Mouse (Mus musculus) bone marrow, adult 2 months (tissue): Measurements from ENCODE around the gene Lgr5. TPM values are rescaled to one million over a fixed set of nuclear protein-coding genes. Genes with fewer than 3 reads are reported as not detected.

ENCODE experiments used
- H3K27ac ChIP-seq: fragments of 200-500 bp; 2 replicates; pipeline ENCODE4 v1.5.1; 2012; ENCODE audit warnings: low read depth, mild to moderate bottlenecking, control low read depth, inconsistent platforms, low read length; ENCODE audit not compliant: control insufficient read depth, poor library complexity, insufficient read depth
- H3K4me1 ChIP-seq: fragments of 200-500 bp; 2 replicates; pipeline ENCODE4 v1.6.1; 2011; ENCODE audit warnings: low read length; ENCODE audit not compliant: control insufficient read depth, insufficient read depth
- H3K4me3 ChIP-seq: fragments of 200-500 bp; replicated peaks from 2 replicates; pipeline ENCODE3; 2011; ENCODE audit warnings: mild to moderate bottlenecking, low read depth, low read length, control low read depth; ENCODE audit not compliant: control insufficient read depth
- CTCF ChIP-seq: fragments of 200-500 bp; IDR thresholded peaks from 2 replicates; pipeline ENCODE4 v1.5.1; 2011; ENCODE audit warnings: low read length, control low read depth; ENCODE audit not compliant: control insufficient read depth, insufficient read depth
- POLR2A ChIP-seq: fragments of 200-500 bp; IDR thresholded peaks from 2 replicates; pipeline ENCODE4 v1.6.1; 2011; ENCODE audit warnings: low read depth, mild to moderate bottlenecking, control low read depth, low read length, borderline replicate concordance; ENCODE audit not compliant: control insufficient read depth
- WGBS: fragments of 180-500 bp; shearing (Covaris S2); methylation state at CpG from one replicate; pipeline ENCODE4 v1.1.7; 2018; 5-methylcytosine and 5-hydroxymethylcytosine counted together
- polyA plus RNA-seq: library from polyadenylated mRNA; stranded (reverse); fragments of >200 nt; gene quantifications from 2 replicates; pipeline ENCODE4 v1.2.4, GENCODE M21; 2011; ENCODE audit warnings: low replicate concordance; ENCODE audit not compliant: missing spikeins, insufficient read depth, insufficient read length

Lgr5 gene
- polyA plus RNA-seq, 1 experiment, result 1.4 TPM

GRCm38 (mm10) chr10:115473213-115473961 lies 114.2 kb downstream of the Lgr5 start:
- no peak overlapping the region for H3K4me3 ChIP-seq
- 62% methylated on average over 6 of the region's 6 CpGs for WGBS
- no peaks in the 10 kb centered on the region for H3K4me1 ChIP-seq
- no peak for TF ChIP-seq POLR2A
- no peak for TF ChIP-seq CTCF
- no peak overlapping the region for H3K27ac ChIP-seq

GRCm38 (mm10) chr10:115470621-115471334 lies 116.8 kb downstream of the Lgr5 start:
- TF ChIP-seq CTCF (no peak), POLR2A (no peak)
- Histone ChIP-seq H3K27ac (no peak overlapping the region), H3K4me3 (no peak overlapping the region), H3K4me1 (no peaks in the 10 kb centered on the region)
- 58% methylated on average over 17 of the region's 17 CpGs for WGBS

GRCm38 (mm10) chr10:115469040-115469439 lies 118.5 kb downstream of the Lgr5 start:
- TF ChIP-seq POLR2A, result no peak
- no peak for TF ChIP-seq CTCF
- Histone ChIP-seq H3K27ac (no peak overlapping the region), H3K4me3 (no peak overlapping the region), H3K4me1 (no peaks in the 10 kb centered on the region)
- WGBS, result 81% methylated on average over 7 of the region's 7 CpGs

GRCm38 (mm10) chr10:115468632-115469031 lies 118.9 kb downstream of the Lgr5 start:
- WGBS, result 85% methylated on average over 7 of the region's 7 CpGs
- Histone ChIP-seq H3K4me1 (no peaks in the 10 kb centered on the region), H3K4me3 (no peak overlapping the region), H3K27ac (no peak overlapping the region)
- TF ChIP-seq POLR2A (no peak), CTCF (no peak)

- no peak for TF ChIP-seq POLR2A
- no peak for TF ChIP-seq CTCF
- Histone ChIP-seq H3K4me1 (no peaks in the 10 kb centered on the region), H3K27ac (no peak overlapping the region), H3K4me3 (no peak overlapping the region)
- whole genome bisulfite sequencing, result 88% methylated on average over 8 of the region's 8 CpGs
Observed at GRCm38 (mm10) chr10:115467985-115468384, 119.6 kb downstream of the Lgr5 start.

GRCm38 (mm10) chr10:115465778-115466177 lies 121.8 kb downstream of the Lgr5 start:
- Histone ChIP-seq H3K4me3 (no peak overlapping the region), H3K4me1 (no peaks in the 10 kb centered on the region), H3K27ac (no peak overlapping the region)
- WGBS, result 24% methylated on average over 6 of the region's 6 CpGs
- TF ChIP-seq CTCF (no peak), POLR2A (no peak)

- no peaks in the 10 kb centered on the region for H3K4me1 ChIP-seq
- no peak for TF ChIP-seq CTCF
- no peak for TF ChIP-seq POLR2A
- H3K4me3 ChIP-seq, result no peak overlapping the region
- no peak overlapping the region for H3K27ac ChIP-seq
- 55% methylated on average over 7 of the region's 7 CpGs for whole genome bisulfite sequencing
Observed at GRCm38 (mm10) chr10:115465072-115465471, 122.5 kb downstream of the Lgr5 start.

GRCm38 (mm10) chr10:115462646-115463045 lies 124.9 kb downstream of the Lgr5 start:
- Histone ChIP-seq H3K27ac (no peak overlapping the region), H3K4me1 (no peaks in the 10 kb centered on the region), H3K4me3 (no peak overlapping the region)
- WGBS, result 17% methylated on average over 5 of the region's 5 CpGs
- TF ChIP-seq POLR2A, result no peak
- TF ChIP-seq CTCF, result no peak
